Mouse (Mus musculus) E14TG2a.4 (cell line): ENCODE measurements around the gene Camkv.
A peak's percentile ranks its signal among the peaks of the same experiment; 100 is the strongest.

ENCODE experiments used
- H3K27me3 ChIP-seq: 2 replicates; pipeline ENCODE4 v1.6.1; 2014; ENCODE audit warnings: low read length, control low read depth; ENCODE audit not compliant: insufficient read depth
- H3K36me3 ChIP-seq: 2 replicates; pipeline ENCODE4 v1.6.1; 2014; ENCODE audit warnings: low read length, control low read depth; ENCODE audit not compliant: insufficient read depth
- H3K4me1 ChIP-seq: replicated peaks from 2 replicates; pipeline ENCODE4 v1.6.1; 2014; ENCODE audit warnings: low read depth, low read length, control low read depth
- H3K4me3 ChIP-seq: replicated peaks from 2 replicates; pipeline ENCODE4 v1.5.1; 2014; ENCODE audit warnings: mild to moderate bottlenecking, low read length
- H3K9me3 ChIP-seq: 2 replicates; pipeline ENCODE4 v1.6.1; 2014; ENCODE audit warnings: low read length, control low read depth
- CTCF ChIP-seq: conservative IDR thresholded peaks from 2 replicates; pipeline ENCODE4 v1.5.1; 2014; ENCODE audit warnings: low read length
- NANOG ChIP-seq: IDR thresholded peaks from 2 replicates; pipeline ENCODE4 v1.6.1; 2014; ENCODE audit warnings: borderline replicate concordance, low read length, mixed read lengths
- POU5F1 ChIP-seq: IDR thresholded peaks from 2 replicates; pipeline ENCODE4 v1.6.1; 2014; ENCODE audit warnings: low read length, borderline replicate concordance

The Camkv gene

GRCm38 (mm10) chr9:107935374-107935773 lies at the start of gene Camkv:
Gene Camkv, plus strand, starts transcription at chr9:107935674.
- TF ChIP-seq CTCF (no peak), POU5F1 (no peak), NANOG (no peak)
- Histone ChIP-seq H3K9me3 (no peaks in the 10 kb centered on the region), H3K4me1 (peaks cover 49% of the 10 kb centered on the region)

GRCm38 (mm10) chr9:107887804-107888266 lies 47.6 kb upstream of the Camkv start, which contains the start of gene Mon1a:
Gene Mon1a, plus strand, starts transcription at chr9:107888151.
- H3K4me1 ChIP-seq = peaks cover 19% of the 10 kb centered on the region
- H3K27me3 ChIP-seq = peaks cover 13% of the 10 kb centered on the region
- H3K4me3 ChIP-seq = peak within 1 kb of the TSS; percentile 86
- no peaks in the 10 kb centered on the region for H3K9me3 ChIP-seq
- H3K36me3 ChIP-seq = no peaks in the 10 kb centered on the region
- TF ChIP-seq CTCF = no peak

More at GRCm38 (mm10) chr9:107935374-107935773, at the start of gene Camkv:
- Histone ChIP-seq H3K36me3 (no peaks in the 10 kb centered on the region; the same call in 1 of the 2 replicates), H3K4me3 (peak within 1 kb of the TSS; percentile 86), H3K27me3 (peaks cover 50% of the 10 kb centered on the region)

GRCm38 (mm10) chr9:107888267-107888850 lies 47.1 kb upstream of the Camkv start:
- Histone ChIP-seq H3K9me3 (no peaks in the 10 kb centered on the region), H3K4me3 (peak overlapping the region; percentile 86), H3K36me3 (no peaks in the 10 kb centered on the region), H3K27me3 (peaks cover 13% of the 10 kb centered on the region), H3K4me1 (peaks cover 19% of the 10 kb centered on the region)
- TF ChIP-seq CTCF (peak; percentile 21; the same call in 1 of the 2 replicates), NANOG (no peak)

GRCm38 (mm10) chr9:107890260-107890659 lies 45.2 kb upstream of the Camkv start:
- no peaks in the 10 kb centered on the region for H3K36me3 ChIP-seq
- peaks cover 13% of the 10 kb centered on the region for H3K27me3 ChIP-seq
- no peaks in the 10 kb centered on the region for H3K9me3 ChIP-seq
- H3K4me1 ChIP-seq = peaks cover 19% of the 10 kb centered on the region
- no peak for TF ChIP-seq POU5F1
- TF ChIP-seq CTCF = no peak
- no peak for TF ChIP-seq NANOG
- no peak overlapping the region for H3K4me3 ChIP-seq

GRCm38 (mm10) chr9:107891023-107891422 lies 44.5 kb upstream of the Camkv start:
- peaks cover 9% of the 10 kb centered on the region for H3K27me3 ChIP-seq
- H3K9me3 ChIP-seq = no peaks in the 10 kb centered on the region
- no peak overlapping the region for H3K4me3 ChIP-seq
- no peaks in the 10 kb centered on the region for H3K36me3 ChIP-seq
- peaks cover 19% of the 10 kb centered on the region for H3K4me1 ChIP-seq
- TF ChIP-seq CTCF = peak; percentile 83
- no peak for TF ChIP-seq NANOG

- Histone ChIP-seq H3K4me3 (no peak overlapping the region), H3K27me3 (peaks cover 42% of the 10 kb centered on the region), H3K36me3 (no peaks in the 10 kb centered on the region), H3K4me1 (peaks cover 22% of the 10 kb centered on the region), H3K9me3 (no peaks in the 10 kb centered on the region)
- TF ChIP-seq NANOG (no peak), CTCF (no peak)
Observed at GRCm38 (mm10) chr9:107898563-107898962, 36.9 kb upstream of the Camkv start.

- TF ChIP-seq NANOG (no peak), CTCF (no peak), POU5F1 (no peak)
- Histone ChIP-seq H3K4me1 (peaks cover 22% of the 10 kb centered on the region), H3K4me3 (no peak overlapping the region), H3K9me3 (no peaks in the 10 kb centered on the region), H3K27me3 (peaks cover 47% of the 10 kb centered on the region), H3K36me3 (no peaks in the 10 kb centered on the region)
Observed at GRCm38 (mm10) chr9:107899855-107900254, 35.6 kb upstream of the Camkv start.

GRCm38 (mm10) chr9:107900840-107901626 lies 34.4 kb upstream of the Camkv start:
- H3K4me1 ChIP-seq = peaks cover 26% of the 10 kb centered on the region
- H3K9me3 ChIP-seq = no peaks in the 10 kb centered on the region
- TF ChIP-seq POU5F1 (no peak), CTCF (peak; percentile 29; the same call in 1 of the 2 replicates)
- peaks cover 51% of the 10 kb centered on the region for H3K27me3 ChIP-seq
- no peaks in the 10 kb centered on the region for H3K36me3 ChIP-seq
- H3K4me3 ChIP-seq = peak overlapping the region; percentile 78

GRCm38 (mm10) chr9:107901627-107901914 lies 33.9 kb upstream of the Camkv start:
- TF ChIP-seq POU5F1 (no peak), CTCF (peak; percentile 21), NANOG (no peak)
- Histone ChIP-seq H3K9me3 (no peaks in the 10 kb centered on the region), H3K4me1 (peaks cover 31% of the 10 kb centered on the region), H3K36me3 (no peaks in the 10 kb centered on the region), H3K27me3 (peaks cover 52% of the 10 kb centered on the region), H3K4me3 (peak overlapping the region; percentile 78)
